Mouse (Mus musculus): ENCODE results near the gene Dars2.

- no peak for TF ChIP-seq CTCF (IDR thresholded peaks at IDR 0.05; ENCODE audit: borderline replicate concordance, control insufficient read depth, extremely low read depth, insufficient read depth, low read length, poor library complexity)
- no peak for TF ChIP-seq POLR2A (IDR thresholded peaks at IDR 0.05; ENCODE audit: control insufficient read depth, extremely low read depth, insufficient read depth, low read length, poor library complexity)
Measured at GRCm38 (mm10) chr1:161038968-161039721, 31.3 kb downstream of the Dars2 start.
